Mouse (Mus musculus): ENCODE measurements around the gene Otp. TPM values are rescaled to one million over a fixed set of nuclear protein-coding genes. Genes with fewer than 3 reads are reported as not detected.
A peak's percentile ranks its signal among the peaks of the same experiment; 100 is the strongest.

Otp gene
- polyA plus RNA-seq (2014; fragmentation: Nextera tagmentation; extraction: Ambion mirVana), result 10.0 and 13.5 TPM in 2 replicates

GRCm38 (mm10) chr13:94875396-94875880 lies at the start of gene Otp:
TSS of gene Otp (plus strand) at chr13:94875602.
- Histone ChIP-seq H3K27ac (ENCODE audit: low read depth, low read length) (0 out of 2 replicates have a peak within 1 kb of the TSS, but pooled peaks have one; percentile 40), H3K4me2 (ENCODE audit: low read depth, low read length) (peak within 1 kb of the TSS; percentile 12; the same call in 1 of the 2 replicates), H3K9ac (replicated peaks; ENCODE audit: low read depth, low read length) (peak within 1 kb of the TSS; percentile 41; the same call in 1 of the 2 replicates), H3K4me3 (ENCODE audit: low read depth, low read length) (peak within 1 kb of the TSS; percentile 14), H3K4me1 (ENCODE audit: control insufficient read depth, insufficient read depth, low read length) (no peaks in the 10 kb centered on the region), H3K9me3 (ENCODE audit: control insufficient read depth, low read length) (no peaks in the 10 kb centered on the region), H3K36me3 (ENCODE audit: control insufficient read depth, insufficient read depth, low read length) (no peaks in the 10 kb centered on the region), H3K27me3 (ENCODE audit: control insufficient read depth, insufficient read depth, low read length) (peaks cover 62% of the 10 kb centered on the region)
- under 1% methylated on average over 30 of the region's 30 CpGs for WGBS
- ATAC-seq (ENCODE audit: low read depth), result no peak

GRCm38 (mm10) chr13:94826389-94826788 lies 49.0 kb upstream of the Otp start:
- Histone ChIP-seq H3K4me1 (ENCODE audit: control insufficient read depth, insufficient read depth, low read length) (no peaks in the 10 kb centered on the region), H3K36me3 (ENCODE audit: control insufficient read depth, insufficient read depth, low read length) (no peaks in the 10 kb centered on the region), H3K27me3 (ENCODE audit: control insufficient read depth, insufficient read depth, low read length) (no peaks in the 10 kb centered on the region), H3K4me2 (ENCODE audit: low read depth, low read length) (no peak overlapping the region), H3K4me3 (ENCODE audit: low read depth, low read length) (no peak overlapping the region), H3K27ac (ENCODE audit: low read depth, low read length) (no peak overlapping the region), H3K9me3 (ENCODE audit: control insufficient read depth, low read length) (no peaks in the 10 kb centered on the region), H3K9ac (replicated peaks; ENCODE audit: low read depth, low read length) (no peak overlapping the region)
- WGBS, result 88% methylated on average over 5 of the region's 5 CpGs
- ATAC-seq (ENCODE audit: low read depth), result no peak

- Histone ChIP-seq H3K27ac (ENCODE audit: low read depth, low read length) (no peak overlapping the region), H3K4me1 (ENCODE audit: control insufficient read depth, insufficient read depth, low read length) (no peaks in the 10 kb centered on the region), H3K36me3 (ENCODE audit: control insufficient read depth, insufficient read depth, low read length) (no peaks in the 10 kb centered on the region), H3K9me3 (ENCODE audit: control insufficient read depth, low read length) (no peaks in the 10 kb centered on the region), H3K27me3 (ENCODE audit: control insufficient read depth, insufficient read depth, low read length) (no peaks in the 10 kb centered on the region), H3K9ac (replicated peaks; ENCODE audit: low read depth, low read length) (no peak overlapping the region), H3K4me2 (ENCODE audit: low read depth, low read length) (no peak overlapping the region), H3K4me3 (ENCODE audit: low read depth, low read length) (no peak overlapping the region)
- WGBS, result 92% methylated on average over 2 of the region's 2 CpGs
- ATAC-seq (ENCODE audit: low read depth), result no peak
Measured at GRCm38 (mm10) chr13:94826986-94827385, 48.4 kb upstream of the Otp start.

- no peak for ATAC-seq (ENCODE audit: low read depth)
- Histone ChIP-seq H3K27ac (ENCODE audit: low read depth, low read length) (no peak overlapping the region), H3K4me1 (ENCODE audit: control insufficient read depth, insufficient read depth, low read length) (no peaks in the 10 kb centered on the region), H3K27me3 (ENCODE audit: control insufficient read depth, insufficient read depth, low read length) (no peaks in the 10 kb centered on the region), H3K9me3 (ENCODE audit: control insufficient read depth, low read length) (no peaks in the 10 kb centered on the region), H3K36me3 (ENCODE audit: control insufficient read depth, insufficient read depth, low read length) (no peaks in the 10 kb centered on the region), H3K4me3 (ENCODE audit: low read depth, low read length) (no peak overlapping the region), H3K4me2 (ENCODE audit: low read depth, low read length) (no peak overlapping the region), H3K9ac (replicated peaks; ENCODE audit: low read depth, low read length) (no peak overlapping the region)
- 49% methylated on average over 2 of the region's 2 CpGs for WGBS
Measured at GRCm38 (mm10) chr13:94827847-94828246, 47.6 kb upstream of the Otp start.

- peaks cover 4% of the 10 kb centered on the region; the same call in 1 of the 2 replicates for H3K36me3 ChIP-seq (ENCODE audit: control insufficient read depth, insufficient read depth, low read length)
- no peak overlapping the region for H3K9ac ChIP-seq (replicated peaks; ENCODE audit: low read depth, low read length)
- no peak for ATAC-seq (ENCODE audit: low read depth)
- H3K4me1 ChIP-seq (ENCODE audit: control insufficient read depth, insufficient read depth, low read length), result no peaks in the 10 kb centered on the region; the same call in 1 of the 2 replicates
- peak overlapping the region; percentile 34; the same call in 1 of the 2 replicates for H3K27ac ChIP-seq (ENCODE audit: low read depth, low read length)
- no peaks in the 10 kb centered on the region for H3K9me3 ChIP-seq (ENCODE audit: control insufficient read depth, low read length)
- H3K4me3 ChIP-seq (ENCODE audit: low read depth, low read length), result no peak overlapping the region
- H3K4me2 ChIP-seq (ENCODE audit: low read depth, low read length), result no peak overlapping the region
- H3K27me3 ChIP-seq (ENCODE audit: control insufficient read depth, insufficient read depth, low read length), result no peaks in the 10 kb centered on the region
- WGBS, result 73% methylated on average over 5 of the region's 5 CpGs
Measured at GRCm38 (mm10) chr13:94838047-94838720, 37.2 kb upstream of the Otp start.

GRCm38 (mm10) chr13:94838756-94839337 lies 36.6 kb upstream of the Otp start:
- H3K4me2 ChIP-seq (ENCODE audit: low read depth, low read length), result no peak overlapping the region
- H3K9me3 ChIP-seq (ENCODE audit: control insufficient read depth, low read length), result no peaks in the 10 kb centered on the region
- ATAC-seq (ENCODE audit: low read depth), result peak; percentile 86
- no peak overlapping the region; the same call in 1 of the 2 replicates for H3K27ac ChIP-seq (ENCODE audit: low read depth, low read length)
- no peaks in the 10 kb centered on the region for H3K27me3 ChIP-seq (ENCODE audit: control insufficient read depth, insufficient read depth, low read length)
- WGBS, result 69% methylated on average over 8 of the region's 8 CpGs
- H3K4me3 ChIP-seq (ENCODE audit: low read depth, low read length), result no peak overlapping the region
- H3K36me3 ChIP-seq (ENCODE audit: control insufficient read depth, insufficient read depth, low read length), result peaks cover 4% of the 10 kb centered on the region; the same call in 1 of the 2 replicates
- H3K4me1 ChIP-seq (ENCODE audit: control insufficient read depth, insufficient read depth, low read length), result no peaks in the 10 kb centered on the region; the same call in 1 of the 2 replicates
- H3K9ac ChIP-seq (replicated peaks; ENCODE audit: low read depth, low read length), result no peak overlapping the region

- ATAC-seq (ENCODE audit: low read depth), result no peak
- Histone ChIP-seq H3K9me3 (ENCODE audit: control insufficient read depth, low read length) (no peaks in the 10 kb centered on the region), H3K4me3 (ENCODE audit: low read depth, low read length) (no peak overlapping the region), H3K36me3 (ENCODE audit: control insufficient read depth, insufficient read depth, low read length) (peaks cover 4% of the 10 kb centered on the region; the same call in 1 of the 2 replicates), H3K4me2 (ENCODE audit: low read depth, low read length) (no peak overlapping the region), H3K4me1 (ENCODE audit: control insufficient read depth, insufficient read depth, low read length) (no peaks in the 10 kb centered on the region; the same call in 1 of the 2 replicates), H3K27ac (ENCODE audit: low read depth, low read length) (no peak overlapping the region), H3K9ac (replicated peaks; ENCODE audit: low read depth, low read length) (no peak overlapping the region), H3K27me3 (ENCODE audit: control insufficient read depth, insufficient read depth, low read length) (no peaks in the 10 kb centered on the region)
- 36% methylated on average over 5 of the region's 5 CpGs for WGBS
Measured at GRCm38 (mm10) chr13:94843236-94843635, 32.2 kb upstream of the Otp start.

GRCm38 (mm10) chr13:94847870-94848269 lies 27.5 kb upstream of the Otp start:
- 78% methylated on average over 7 of the region's 7 CpGs for WGBS

GRCm38 (mm10) chr13:94849351-94849750 lies 26.1 kb upstream of the Otp start:
- Histone ChIP-seq H3K4me1 (ENCODE audit: control insufficient read depth, insufficient read depth, low read length) (no peaks in the 10 kb centered on the region), H3K36me3 (ENCODE audit: control insufficient read depth, insufficient read depth, low read length) (no peaks in the 10 kb centered on the region), H3K9ac (replicated peaks; ENCODE audit: low read depth, low read length) (no peak overlapping the region), H3K27me3 (ENCODE audit: control insufficient read depth, insufficient read depth, low read length) (no peaks in the 10 kb centered on the region), H3K4me3 (ENCODE audit: low read depth, low read length) (no peak overlapping the region), H3K4me2 (ENCODE audit: low read depth, low read length) (no peak overlapping the region), H3K9me3 (ENCODE audit: control insufficient read depth, low read length) (no peaks in the 10 kb centered on the region), H3K27ac (ENCODE audit: low read depth, low read length) (no peak overlapping the region)
- 76% methylated on average over 13 of the region's 13 CpGs for WGBS
- no peak for ATAC-seq (ENCODE audit: low read depth)

More at GRCm38 (mm10) chr13:94847870-94848269, 27.5 kb upstream of the Otp start:
- no peak overlapping the region for H3K4me3 ChIP-seq (ENCODE audit: low read depth, low read length)
- no peak overlapping the region for H3K27ac ChIP-seq (ENCODE audit: low read depth, low read length)
- no peak for ATAC-seq (ENCODE audit: low read depth)
- no peak overlapping the region for H3K4me2 ChIP-seq (ENCODE audit: low read depth, low read length)
- H3K36me3 ChIP-seq (ENCODE audit: control insufficient read depth, insufficient read depth, low read length), result no peaks in the 10 kb centered on the region
- no peaks in the 10 kb centered on the region for H3K9me3 ChIP-seq (ENCODE audit: control insufficient read depth, low read length)
- H3K9ac ChIP-seq (replicated peaks; ENCODE audit: low read depth, low read length), result no peak overlapping the region
- H3K27me3 ChIP-seq (ENCODE audit: control insufficient read depth, insufficient read depth, low read length), result no peaks in the 10 kb centered on the region
- H3K4me1 ChIP-seq (ENCODE audit: control insufficient read depth, insufficient read depth, low read length), result no peaks in the 10 kb centered on the region
